Comparison of ENCODE assay signal across 8 mouse cellular contexts in genomic region chr8:84871376-84872308, GRCm38 (mm10). TPM values are rescaled to one million over a fixed set of nuclear protein-coding genes. Genes with fewer than 3 reads are reported as not detected.
A peak's percentile ranks its signal among the peaks of the same experiment; 100 is the strongest.
DNase-seq lines count a peak whose midpoint lies in the region; ATAC-seq and TF ChIP-seq lines count a peak whose summit lies in the region.

TSS of gene Syce2 (plus strand) at chr8:84872111.

- no peaks in the 10 kb centered on the region for H3K9me3 ChIP-seq in ES-E14 (ENCODE audit: control insufficient read depth, insufficient read depth, low read depth, low read length)
- no peaks in the 10 kb centered on the region for H3K9me3 ChIP-seq in lung, embryonic 15.5 days

- peak within 1 kb of the TSS; percentile 100 for H3K4me2 ChIP-seq in lung, embryonic 15.5 days

- intact Hi-C loops in heart, postnatal 14 days (cut with DNase I) = no loop called here

- peak; percentile 80 for ATAC-seq in erythroid progenitor cell, adult 5-6 weeks (replicated peaks; ENCODE audit: low FRiP score, poor library complexity, severe bottlenecking)
- ATAC-seq in lung, embryonic 15.5 days (ENCODE audit: borderline replicate concordance, extremely low read depth, low FRiP score, low TSS enrichment) = peak; percentile 66
- ATAC-seq in neutrophil, adult 5-6 weeks (ENCODE audit: extremely low read depth, insufficient number of reproducible peaks, low FRiP score, poor library complexity, severe bottlenecking) = peak; percentile 57

- H3K9ac ChIP-seq in ES-E14 (ENCODE audit: insufficient read depth, low read depth, low read length, poor library complexity, severe bottlenecking) = peak within 1 kb of the TSS; percentile 67
- peak within 1 kb of the TSS; percentile 58 for H3K9ac ChIP-seq in lung, embryonic 15.5 days

- H3K27ac ChIP-seq in ES-E14 (ENCODE audit: insufficient read depth, low read depth, low read length, poor library complexity, severe bottlenecking) = 0 out of 2 replicates have a peak within 1 kb of the TSS, but pooled peaks have one; percentile 33
- 0 out of 2 replicates have a peak within 1 kb of the TSS, but pooled peaks have one; percentile 43 for H3K27ac ChIP-seq in brown adipose tissue, adult 24 weeks (replicated peaks; ENCODE audit: low read depth, low read length)
- H3K27ac ChIP-seq in lung, embryonic 15.5 days = 0 out of 2 replicates have a peak within 1 kb of the TSS, but pooled peaks have one; percentile 30

- DNase-seq in ES-E14 (ENCODE audit: low read depth, low spot score) = peak; percentile 62
- DNase-seq in heart, postnatal 14 days = peak; percentile 78 to 86
- peak; percentile 91 to 94 for DNase-seq in kidney, postnatal 4 days
- peak; percentile 84 for DNase-seq in thymus, postnatal 0 days (ENCODE audit: low spot score)

- H3K4me1 ChIP-seq in ES-E14 (ENCODE audit: control insufficient read depth in 2 of 2, insufficient read depth in 2 of 2, low read length in 2 of 2, poor library complexity in 1 of 2) = 0 out of 4 replicates have a peak, but pooled peaks cover 0 to 2% of the 10 kb centered on the region in 2 experiments
- H3K4me1 ChIP-seq in brown adipose tissue, adult 24 weeks (ENCODE audit: control insufficient read depth, insufficient read depth, insufficient read length, low read length) = peaks cover 3% of the 10 kb centered on the region; the same call in 1 of the 2 replicates
- peaks cover 20% of the 10 kb centered on the region for H3K4me1 ChIP-seq in lung, embryonic 15.5 days

- 11% methylated on average over 45 of the region's 46 CpGs for WGBS in lung, embryonic 15.5 days

- H3K4me3 ChIP-seq in ES-E14 (ENCODE audit: insufficient read depth in 1 of 2, low read depth in 1 of 2, low read length in 2 of 2, poor library complexity in 1 of 2, severe bottlenecking in 1 of 2) = peak within 1 kb of the TSS; percentile 64 to 68
- H3K4me3 ChIP-seq in brown adipose tissue, adult 24 weeks (ENCODE audit: insufficient read depth, low read depth, low read length) = peak within 1 kb of the TSS; percentile 67
- H3K4me3 ChIP-seq in lung, embryonic 15.5 days = peak within 1 kb of the TSS; percentile 54

- H3K36me3 ChIP-seq in ES-E14 (ENCODE audit: control insufficient read depth, insufficient read depth, low read length, poor library complexity, severe bottlenecking) = peaks cover 30% of the 10 kb centered on the region
- peaks cover 27% of the 10 kb centered on the region for H3K36me3 ChIP-seq in lung, embryonic 15.5 days

- H3K27me3 ChIP-seq in lung, embryonic 15.5 days = no peaks in the 10 kb centered on the region

- in situ Hi-C loops in ES-E14 (cut with MboI; ENCODE audit: low sequenced_read_pairs in 2 of 2, unreplicated experiment in 2 of 2) = no loop called here

TF ChIP-seq in ES-E14, 5 proteins besides CTCF, POLR2A, EP300 and RAD21:
- TF ChIP-seq MAFK (IDR thresholded peaks at IDR 0.05; ENCODE audit: insufficient read depth, low read depth, low read length) = no peak
- no peak for TF ChIP-seq ZNF384 (IDR thresholded peaks at IDR 0.05; ENCODE audit: low read depth, low read length)
- TF ChIP-seq HCFC1 (IDR thresholded peaks at IDR 0.05; ENCODE audit: borderline replicate concordance, insufficient read depth, low read length) = no peak
- no peak for TF ChIP-seq ZC3H11A (IDR thresholded peaks at IDR 0.05; ENCODE audit: borderline replicate concordance, low read depth, low read length)
- TF ChIP-seq CHD2 (IDR thresholded peaks at IDR 0.05; ENCODE audit: low read depth, low read length) = no peak

RNA-seq across cellular contexts. Expression of gene Syce2, which starts in this region (rescaled TPM):
- 34.7 and 42.3 TPM in 2 replicates for total RNA-seq in ES-E14 (2012; rRNA removed)
- polyA plus RNA-seq in brown adipose tissue, adult 24 weeks (2012; ENCODE audit: insufficient read depth, insufficient read length, missing spikeins) = 3.3 and 3.6 TPM in 2 replicates
- 65.2 and 133 TPM in 2 replicates for total RNA-seq in erythroid progenitor cell, adult 5-6 weeks (2015; ENCODE audit: low replicate concordance)
- total RNA-seq in erythroid progenitor cell, adult 5-6 weeks (2017; ENCODE audit: low replicate concordance) = 9.2 and 29.9 TPM in 2 replicates
- total RNA-seq in heart, postnatal 14 days (2021) = 1 to 10 TPM; 2.2 to 3.7 TPM
- 69.6 and 72.1 TPM in 2 replicates for polyA plus RNA-seq in lung, embryonic 15.5 days (2015; fragmentation: Nextera tagmentation; extraction: Ambion mirVana)
- 4.4 and 5.5 TPM in 2 replicates for total RNA-seq in neutrophil, adult 5-6 weeks (2017)
- polyA plus RNA-seq in thymus, postnatal 0 days (2015; fragmentation: Nextera tagmentation; extraction: Ambion mirVana) = 104 and 110 TPM in 2 replicates

Comparison
In these comparisons a context has a peak if more than half of its experiments do, and no peak if none do; other contexts are left out.
1. Peak in every context shown above with its lines: DNase-seq, ATAC-seq, H3K4me3 ChIP-seq and H3K27ac ChIP-seq.
2. RNA of gene Syce2 (polyA plus RNA-seq): 104 to 110 TPM in thymus, postnatal 0 days and 69.6 to 72.1 TPM in lung, embryonic 15.5 days; 3.3 to 3.6 TPM in brown adipose tissue, adult 24 weeks; every median in the first group is over 10 times any median in the second.